Mouse (Mus musculus) neural tube, embryonic 14.5 days (tissue): Measurements from ENCODE around the gene Lgr6. TPM values are rescaled to one million over a fixed set of nuclear protein-coding genes. Genes with fewer than 3 reads are reported as not detected.

Source experiments
- ATAC-seq: fragments of 200-750 bp; cut with Nextera tagmentation; 2 replicates; pipeline ENCODE4 v1.8.0; 2017; ENCODE audit warnings: low read depth, mild to moderate bottlenecking, moderate TSS enrichment, moderate library complexity
- H3K27ac ChIP-seq: fragments of 300-500 bp; sonication (generic); 2 replicates; pipeline ENCODE4 v1.5.1; 2014; ENCODE audit warnings: low read depth, mild to moderate bottlenecking, control low read depth, low read length, moderate library complexity, mixed read lengths
- H3K27me3 ChIP-seq: fragments of 300-500 bp; sonication (generic); 2 replicates; pipeline ENCODE4 v1.6.1; 2014; ENCODE audit warnings: low read length; ENCODE audit not compliant: control insufficient read depth, insufficient read depth
- H3K36me3 ChIP-seq: fragments of 300-500 bp; sonication (generic); 2 replicates; pipeline ENCODE4 v1.6.1; 2014; ENCODE audit warnings: low read length, mixed read lengths; ENCODE audit not compliant: control insufficient read depth, insufficient read depth
- H3K4me1 ChIP-seq: fragments of 300-500 bp; sonication (generic); 2 replicates; pipeline ENCODE4 v1.6.1; 2014; ENCODE audit warnings: low read length; ENCODE audit not compliant: control insufficient read depth, insufficient read depth
- H3K4me2 ChIP-seq: fragments of 300-500 bp; sonication (generic); 2 replicates; pipeline ENCODE4 v1.6.1; 2014; ENCODE audit warnings: mild to moderate bottlenecking, low read depth, low read length, control low read depth
- H3K4me3 ChIP-seq: fragments of 300-500 bp; sonication (generic); 2 replicates; pipeline ENCODE4 v1.5.1; 2014; ENCODE audit warnings: low read depth, low read length, control low read depth, mixed read lengths
- H3K9ac ChIP-seq: fragments of 300-500 bp; sonication (generic); replicated peaks from 2 replicates; pipeline ENCODE4 v1.6.1; 2014; ENCODE audit warnings: low read depth, mild to moderate bottlenecking, control low read depth, low read length, mixed read lengths
- H3K9me3 ChIP-seq: fragments of 300-500 bp; sonication (generic); 2 replicates; pipeline ENCODE4 v1.6.1; 2016; ENCODE audit warnings: low read length; ENCODE audit not compliant: control insufficient read depth
- WGBS: fragments of 180-500 bp; shearing (Covaris S2); extraction: QIAGEN DNeasy Blood & Tissue Kit; methylation state at CpG from one replicate; pipeline ENCODE4 v1.1.7; 2014; 5-methylcytosine and 5-hydroxymethylcytosine counted together
- polyA plus RNA-seq: library from polyadenylated mRNA; unstranded; fragments of >200 nt; fragmentation: Nextera tagmentation; extraction: Ambion mirVana; gene quantifications from 2 replicates; pipeline ENCODE4 v1.2.1, GENCODE M21; 2014

The Lgr6 gene
- polyA plus RNA-seq, 1 experiment from 2014 or later: 1.4 TPM

- ATAC-seq: no peak
- WGBS: 93% methylated on average over 2 of the region's 2 CpGs
- Histone ChIP-seq H3K4me1 (peaks cover 11% of the 10 kb centered on the region), H3K27ac (no peak overlapping the region), H3K9me3 (no peaks in the 10 kb centered on the region), H3K27me3 (no peaks in the 10 kb centered on the region), H3K9ac (no peak overlapping the region), H3K4me2 (no peak overlapping the region), H3K4me3 (no peak overlapping the region), H3K36me3 (no peaks in the 10 kb centered on the region)
These were observed 38.9 kb upstream of the Lgr6 start for GRCm38 (mm10) chr1:135143940-135144339.

GRCm38 (mm10) chr1:135142452-135142851, 37.4 kb upstream of the Lgr6 start:
- H3K36me3 ChIP-seq: no peaks in the 10 kb centered on the region
- no peak overlapping the region for H3K9ac ChIP-seq
- H3K4me3 ChIP-seq: no peak overlapping the region
- WGBS: 78% methylated on average over 2 of the region's 2 CpGs
- no peak overlapping the region for H3K4me2 ChIP-seq
- no peaks in the 10 kb centered on the region for H3K9me3 ChIP-seq
- peaks cover 2% of the 10 kb centered on the region; the same call in 1 of the 2 replicates for H3K4me1 ChIP-seq
- no peak for ATAC-seq
- no peaks in the 10 kb centered on the region for H3K27me3 ChIP-seq
- no peak overlapping the region for H3K27ac ChIP-seq

- WGBS: 80% methylated on average over 2 of the region's 2 CpGs
- ATAC-seq: no peak
- H3K4me1 ChIP-seq: no peaks in the 10 kb centered on the region
- no peak overlapping the region for H3K9ac ChIP-seq
- H3K36me3 ChIP-seq: no peaks in the 10 kb centered on the region
- no peak overlapping the region for H3K4me2 ChIP-seq
- H3K27ac ChIP-seq: no peak overlapping the region
- no peak overlapping the region for H3K4me3 ChIP-seq
- H3K27me3 ChIP-seq: no peaks in the 10 kb centered on the region
- no peaks in the 10 kb centered on the region for H3K9me3 ChIP-seq
These were observed 34.8 kb upstream of the Lgr6 start for GRCm38 (mm10) chr1:135139906-135140305.

- Histone ChIP-seq H3K36me3 (no peaks in the 10 kb centered on the region), H3K4me2 (no peak overlapping the region), H3K9ac (no peak overlapping the region), H3K4me1 (no peaks in the 10 kb centered on the region), H3K4me3 (no peak overlapping the region), H3K27me3 (no peaks in the 10 kb centered on the region), H3K9me3 (no peaks in the 10 kb centered on the region), H3K27ac (no peak overlapping the region)
- 15% methylated on average over 1 of the region's 1 CpGs for WGBS
- ATAC-seq: peak; percentile 55
These were observed 31.4 kb upstream of the Lgr6 start for GRCm38 (mm10) chr1:135136500-135136899.

GRCm38 (mm10) chr1:135135111-135135787, 30.2 kb upstream of the Lgr6 start:
- Histone ChIP-seq H3K4me2 (no peak overlapping the region), H3K9me3 (no peaks in the 10 kb centered on the region), H3K27me3 (no peaks in the 10 kb centered on the region), H3K4me1 (no peaks in the 10 kb centered on the region), H3K9ac (no peak overlapping the region), H3K4me3 (no peak overlapping the region), H3K27ac (no peak overlapping the region), H3K36me3 (no peaks in the 10 kb centered on the region)
- 90% methylated on average over 8 of the region's 8 CpGs for WGBS
- no peak for ATAC-seq

GRCm38 (mm10) chr1:135133678-135134435, 28.8 kb upstream of the Lgr6 start:
- Histone ChIP-seq H3K36me3 (no peaks in the 10 kb centered on the region), H3K9ac (no peak overlapping the region), H3K9me3 (no peaks in the 10 kb centered on the region), H3K4me1 (no peaks in the 10 kb centered on the region), H3K4me2 (no peak overlapping the region), H3K4me3 (no peak overlapping the region), H3K27me3 (no peaks in the 10 kb centered on the region), H3K27ac (no peak overlapping the region)
- no peak for ATAC-seq
- WGBS: 84% methylated on average over 10 of the region's 10 CpGs

- no peak overlapping the region for H3K4me2 ChIP-seq
- no peak overlapping the region for H3K4me3 ChIP-seq
- no peaks in the 10 kb centered on the region for H3K36me3 ChIP-seq
- no peaks in the 10 kb centered on the region for H3K9me3 ChIP-seq
- H3K27me3 ChIP-seq: no peaks in the 10 kb centered on the region
- no peak overlapping the region for H3K27ac ChIP-seq
- no peak overlapping the region for H3K9ac ChIP-seq
- no peak for ATAC-seq
- no peaks in the 10 kb centered on the region for H3K4me1 ChIP-seq
- 86% methylated on average over 9 of the region's 9 CpGs for WGBS
These were observed 27.9 kb upstream of the Lgr6 start for GRCm38 (mm10) chr1:135132893-135133369.

GRCm38 (mm10) chr1:135132473-135132872, 27.4 kb upstream of the Lgr6 start, which contains the start of gene Ptpn7:
Gene Ptpn7 (plus strand): TSS chr1:135132700.
- Histone ChIP-seq H3K27ac (no peak within 1 kb of the TSS), H3K4me1 (no peaks in the 10 kb centered on the region), H3K27me3 (no peaks in the 10 kb centered on the region), H3K4me2 (no peak within 1 kb of the TSS), H3K4me3 (no peak within 1 kb of the TSS), H3K36me3 (no peaks in the 10 kb centered on the region), H3K9me3 (no peaks in the 10 kb centered on the region), H3K9ac (no peak within 1 kb of the TSS)
- 39% methylated on average over 10 of the region's 10 CpGs for WGBS
- ATAC-seq: no peak

GRCm38 (mm10) chr1:135131560-135131959, 26.5 kb upstream of the Lgr6 start:
- Histone ChIP-seq H3K27ac (no peak overlapping the region), H3K9ac (no peak overlapping the region), H3K9me3 (no peaks in the 10 kb centered on the region), H3K36me3 (no peaks in the 10 kb centered on the region), H3K4me2 (no peak overlapping the region), H3K27me3 (no peaks in the 10 kb centered on the region), H3K4me3 (no peak overlapping the region), H3K4me1 (peaks cover 2% of the 10 kb centered on the region; the same call in 1 of the 2 replicates)
- 63% methylated on average over 8 of the region's 8 CpGs for WGBS
- ATAC-seq: no peak
